Mouse (Mus musculus) gastrocnemius, adult 18-20 months (tissue): ENCODE measurements around the gene Mtf2. TPM values are rescaled to one million over a fixed set of nuclear protein-coding genes. Genes with fewer than 3 reads are reported as not detected.
"Not testable (repeated sequence)": the region's sequence is repeated elsewhere in the genome, so short reads cannot be mapped to it uniquely, and the experiment has no call there.

Experiments used
- DNase-seq: peaks from one replicate; pipeline ENCODE4 v3.0.0; 2021; ENCODE audit warnings: low spot score
- long read RNA-seq, 2 experiments: library from polyadenylated mRNA; stranded (forward); transcript quantifications; one replicate each; pipeline ENCODE4 v2.0.0; 2021
- total RNA-seq, 2 experiments: library from RNA; stranded (reverse); gene quantifications; 2 replicates each; pipeline ENCODE4 v1.2.3; 2021

Gene Mtf2
- total RNA-seq: 10 to 100 TPM; 11.7 to 13.0 TPM
- long read RNA-seq, experiment 1, full-length matches to known transcripts: 4 of 11 reads
- long read RNA-seq, experiment 1, partial matches to known transcripts: 0 of 11 reads
- long read RNA-seq, experiment 1, other reads (novel, unspliced or antisense): 7 of 11 reads
- long read RNA-seq, experiment 2, partial matches to known transcripts: 0 of 12 reads
- long read RNA-seq, experiment 2, other reads (novel, unspliced or antisense): 12 of 12 reads

DNA sequence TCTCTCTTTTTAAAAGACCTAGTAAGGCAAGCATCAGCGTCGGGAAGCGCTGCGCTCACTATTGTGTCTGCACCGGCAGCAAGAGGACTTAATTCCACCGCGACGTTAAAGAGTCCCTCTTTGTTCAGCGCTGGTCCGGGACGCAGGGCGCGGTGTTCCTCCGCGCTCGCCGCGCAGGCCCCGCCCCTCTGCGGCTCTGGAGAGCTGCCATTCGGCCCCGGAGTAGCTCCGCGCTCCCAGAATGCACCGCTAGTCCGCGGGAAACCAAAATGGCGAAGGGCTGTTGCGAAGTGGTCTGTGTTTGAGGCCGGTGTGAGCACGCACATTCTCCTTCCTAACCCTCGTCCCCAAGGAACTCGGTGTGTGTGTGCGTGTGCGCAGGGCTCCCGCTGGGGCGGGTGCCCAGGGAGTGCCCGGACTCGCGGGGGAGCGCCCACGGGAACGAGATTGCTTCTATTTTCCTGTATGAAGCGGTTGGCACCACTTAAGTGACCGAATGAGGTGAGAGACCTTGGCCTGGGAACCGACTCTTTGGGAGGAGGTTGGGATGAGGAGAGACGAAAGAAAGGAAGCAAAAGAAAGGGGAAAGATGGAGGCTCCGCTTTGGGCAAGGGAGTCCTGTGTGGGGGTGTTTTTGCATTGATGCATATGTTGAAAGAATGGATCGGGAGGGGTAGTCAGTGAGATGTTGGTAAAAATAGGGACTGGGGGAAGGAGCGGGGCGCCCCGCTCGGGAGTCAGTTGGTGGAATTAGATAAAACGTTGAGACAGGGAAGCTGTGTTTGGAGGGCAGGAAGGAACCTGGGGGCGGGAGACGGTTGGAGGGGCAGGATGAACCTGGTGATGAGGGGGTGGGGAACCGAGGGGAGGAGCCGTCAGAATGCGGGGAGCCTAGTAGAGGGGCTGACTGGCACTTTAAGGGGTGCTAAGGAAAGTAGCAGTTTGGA lies at the start of gene Mtf2:
TSS of gene Mtf2 (plus strand) at position 210 of the 947 bp plus-strand sequence.
- DNase-seq: peak; percentile 94

DNA sequence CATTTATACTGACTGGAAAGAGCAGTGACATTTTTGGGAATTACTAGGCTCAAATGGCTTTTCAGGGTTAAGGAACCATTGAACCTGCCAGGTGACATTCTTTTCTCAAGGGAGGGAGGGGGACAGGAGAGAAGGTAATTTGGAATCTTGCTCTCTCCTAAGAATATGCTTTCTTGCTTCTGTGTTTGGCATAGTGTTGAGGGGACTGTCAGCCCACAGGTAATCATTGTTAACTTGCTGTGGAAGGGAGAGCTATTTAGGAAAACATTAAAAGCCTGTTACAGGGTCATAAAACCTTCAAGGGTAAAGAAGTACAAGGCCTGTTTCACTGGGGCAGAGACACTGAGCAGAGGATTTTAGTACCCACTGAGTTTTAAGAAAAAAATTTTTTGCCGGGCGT lies 48.2 kb upstream of the Mtf2 start:
- DNase-seq: no peak

DNA sequence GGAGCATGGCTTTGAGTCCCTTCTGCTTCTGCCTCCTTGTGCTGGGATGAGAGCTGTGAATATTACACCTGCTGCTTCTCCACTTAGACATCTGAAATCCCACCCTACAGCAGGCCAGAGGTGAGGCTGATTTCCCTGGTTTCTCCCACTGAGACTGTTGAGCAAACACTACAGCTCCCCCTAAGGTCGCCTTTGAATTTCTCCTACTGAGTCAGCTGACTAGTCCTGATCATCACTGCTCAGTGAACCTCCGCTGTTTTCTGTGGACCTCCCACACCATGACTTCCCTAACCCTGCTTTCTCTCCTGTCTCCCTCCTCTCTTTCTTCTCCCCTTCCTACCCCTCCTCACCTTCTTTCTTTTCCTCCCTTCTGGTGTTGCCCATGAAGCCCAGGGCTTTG lies 46.1 kb upstream of the Mtf2 start:
- no peak for DNase-seq

DNA sequence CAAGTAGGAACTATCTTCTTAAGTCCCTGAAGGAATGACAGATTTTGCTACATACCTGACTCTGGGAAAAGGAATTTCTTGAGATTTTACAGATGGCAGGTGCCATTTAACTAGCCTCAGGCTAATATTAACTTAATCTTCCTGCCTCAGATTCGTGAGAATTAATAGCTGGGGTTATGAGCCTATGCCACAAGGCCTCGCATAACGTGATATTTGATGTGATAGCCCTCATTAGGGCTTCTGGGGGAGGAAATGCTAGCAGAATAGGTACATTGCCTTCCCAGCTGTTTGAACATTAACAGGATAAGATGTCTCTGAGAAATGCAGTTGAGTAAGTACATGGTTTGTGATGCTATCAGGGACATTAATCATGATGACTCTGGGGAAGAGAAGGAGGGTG lies 44.1 kb upstream of the Mtf2 start:
- DNase-seq: no peak

DNA sequence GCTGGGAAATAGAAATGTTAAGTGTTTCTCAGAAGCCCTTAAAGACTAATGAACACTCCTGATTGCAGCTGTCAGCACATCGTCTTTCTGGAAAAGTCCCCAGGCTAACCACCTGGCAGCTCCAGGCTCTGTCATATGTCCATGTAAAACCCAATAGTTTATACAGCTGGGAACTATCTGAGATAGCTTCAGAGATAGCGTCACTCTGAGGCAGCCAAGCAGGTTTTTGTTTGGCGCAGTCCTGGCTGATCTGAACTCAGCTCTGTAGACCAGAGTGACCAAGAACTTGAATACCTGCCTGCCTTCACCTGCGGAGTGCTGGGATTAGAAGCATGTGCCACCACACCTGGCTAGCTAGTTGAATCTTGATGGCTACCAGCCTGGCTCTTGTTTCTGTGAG lies 37.2 kb upstream of the Mtf2 start:
- no peak for DNase-seq

DNA sequence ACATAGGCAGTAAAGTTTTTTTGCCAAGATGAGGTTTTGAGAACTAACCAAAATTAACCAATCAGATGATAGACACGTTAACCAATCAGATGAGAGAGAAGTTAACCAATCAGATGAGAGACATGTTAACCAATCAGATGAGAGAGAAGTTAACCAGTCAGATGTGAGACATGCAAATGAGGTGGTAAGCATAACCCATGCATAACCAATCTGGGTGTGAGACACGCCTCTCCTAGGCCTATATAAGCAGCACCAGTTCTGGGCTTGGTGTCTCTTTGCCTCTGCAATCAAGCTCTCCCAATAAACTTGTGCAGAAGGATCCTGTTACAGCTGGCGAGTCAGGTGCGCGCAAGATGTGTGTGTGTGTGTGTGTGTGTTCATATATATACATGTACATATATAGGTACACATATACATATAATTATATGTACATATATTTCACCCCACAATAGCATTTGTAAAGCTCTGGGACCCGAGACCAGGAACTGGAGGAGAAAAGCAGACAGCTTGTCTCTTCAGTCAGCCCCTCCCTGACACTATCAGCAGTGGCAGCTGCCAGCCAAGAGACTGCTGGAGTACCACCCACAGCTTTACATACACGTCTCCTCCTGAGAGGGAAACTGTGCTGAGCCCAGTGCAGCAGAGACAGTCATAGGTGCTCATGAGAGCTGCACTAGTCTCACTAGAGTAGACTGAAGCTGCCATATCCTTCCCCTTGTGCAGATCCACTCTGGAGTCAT lies 36.5 kb upstream of the Mtf2 start:
- not testable (repeated sequence) for DNase-seq

DNA sequence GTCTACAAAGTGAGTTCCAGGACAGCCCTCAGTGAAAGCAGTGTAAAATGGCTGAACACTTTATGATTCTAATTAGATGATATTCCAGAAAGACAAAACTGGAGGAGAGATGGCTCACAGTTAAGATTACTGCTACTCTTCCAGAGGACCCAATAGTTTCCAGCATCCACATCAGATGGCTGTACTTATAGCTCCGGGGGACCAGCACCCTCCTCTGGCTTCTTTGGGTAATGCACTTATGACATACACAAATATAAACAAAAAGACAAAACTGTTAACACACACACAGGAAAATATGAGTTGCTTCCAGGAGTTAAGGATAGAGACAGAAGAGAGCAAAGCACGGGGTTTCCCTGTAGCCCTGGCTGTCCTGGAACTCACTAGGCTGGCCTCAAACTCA lies 35.5 kb upstream of the Mtf2 start:
- DNase-seq: peak; percentile 12

DNA sequence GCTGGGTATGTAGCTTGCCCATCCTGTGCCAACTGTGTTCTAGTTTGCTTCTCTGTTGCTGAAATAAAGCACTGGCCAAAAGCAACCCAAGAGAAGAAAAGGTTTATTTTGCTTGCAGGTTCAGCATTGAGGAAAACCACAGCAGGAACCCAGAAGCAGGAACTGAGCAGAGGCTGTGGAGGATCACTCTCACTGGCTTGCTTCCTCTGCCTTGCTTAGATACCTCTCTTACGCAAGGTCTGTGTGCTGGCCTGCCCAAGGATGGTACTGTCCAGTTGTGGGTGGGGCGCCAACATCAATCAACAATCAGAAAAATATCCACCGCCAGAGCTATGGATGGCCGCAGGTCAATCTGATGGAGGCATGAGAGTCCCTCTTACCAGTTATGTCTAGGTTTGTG lies 34.2 kb upstream of the Mtf2 start:
- no peak for DNase-seq

DNA sequence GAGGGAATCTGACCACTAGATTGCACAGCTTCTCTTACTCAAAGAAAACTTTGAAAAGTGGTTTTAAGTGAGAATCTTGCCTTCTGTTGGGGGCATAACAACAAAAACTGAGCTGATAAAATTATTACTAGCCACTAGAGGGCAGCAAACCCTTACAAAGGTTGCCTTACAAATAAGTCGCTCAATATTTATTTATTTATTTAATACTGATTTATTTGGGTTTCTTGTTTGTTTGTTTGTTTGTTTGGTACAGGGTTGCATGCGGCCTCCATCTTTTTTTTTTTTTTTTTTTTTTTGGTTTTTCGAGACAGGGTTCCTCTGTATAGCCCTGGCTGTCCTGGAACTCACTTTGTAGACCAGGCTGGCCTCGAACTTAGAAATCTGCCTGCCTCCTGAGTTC lies 31.3 kb upstream of the Mtf2 start:
- DNase-seq: peak; percentile 47

DNA sequence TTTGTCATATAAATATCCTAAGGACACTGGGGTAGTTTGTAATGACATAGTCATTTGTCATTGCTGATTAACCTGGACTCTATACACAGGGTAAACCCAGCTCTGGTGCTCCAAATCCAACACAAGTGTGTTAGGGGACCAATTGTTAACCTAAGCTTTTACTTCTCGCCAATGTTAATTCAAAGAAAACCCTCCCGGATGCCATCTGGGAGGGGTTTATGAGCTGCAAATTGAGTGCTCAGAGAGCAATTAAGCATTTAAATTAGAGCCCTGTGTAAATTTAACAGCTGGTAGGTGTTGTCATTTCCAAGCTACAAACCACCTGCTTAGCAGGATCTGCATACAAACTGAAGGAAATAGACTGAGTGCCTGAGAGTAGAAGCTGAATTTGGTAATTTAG lies 30.0 kb upstream of the Mtf2 start:
- no peak for DNase-seq

DNA sequence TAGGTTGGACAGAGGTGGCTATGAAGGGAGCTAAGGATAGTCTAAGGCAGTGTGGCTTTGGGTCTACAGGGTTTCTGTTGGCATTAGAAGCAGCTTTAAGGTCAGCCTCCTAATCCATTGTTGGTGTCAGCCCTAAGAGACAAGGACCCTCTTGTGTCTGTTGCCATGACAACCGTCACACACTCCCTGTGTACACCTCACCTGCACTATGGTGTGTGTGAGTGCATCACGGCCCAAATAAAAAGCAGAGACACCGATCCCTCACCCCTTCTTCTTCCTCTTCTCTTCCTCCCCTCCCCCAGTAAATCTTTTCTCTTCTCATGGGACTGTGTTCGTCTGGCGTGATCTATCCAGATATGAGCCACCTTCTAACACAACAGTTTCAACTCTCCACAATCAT lies 23.4 kb upstream of the Mtf2 start:
- no peak for DNase-seq

DNA sequence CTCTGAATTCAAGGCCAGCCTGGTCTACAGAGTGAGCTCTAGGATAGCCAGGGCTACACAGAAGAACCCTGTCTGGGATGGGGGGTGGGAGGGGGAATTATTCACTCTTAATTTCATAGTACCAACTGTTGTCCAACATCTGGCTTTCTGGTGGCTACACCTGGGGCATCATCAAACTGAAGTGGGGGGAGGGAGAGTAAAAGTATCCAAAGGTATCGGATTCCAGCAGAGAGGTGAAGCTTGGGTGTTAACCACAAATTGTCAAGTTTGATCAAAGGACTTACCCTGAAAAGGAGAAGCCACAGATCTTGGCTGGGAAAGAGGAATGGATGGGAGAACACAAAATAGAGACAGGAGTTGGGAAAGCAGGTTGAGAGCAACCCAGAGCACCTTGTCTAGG lies 21.6 kb upstream of the Mtf2 start:
- DNase-seq: no peak

DNA sequence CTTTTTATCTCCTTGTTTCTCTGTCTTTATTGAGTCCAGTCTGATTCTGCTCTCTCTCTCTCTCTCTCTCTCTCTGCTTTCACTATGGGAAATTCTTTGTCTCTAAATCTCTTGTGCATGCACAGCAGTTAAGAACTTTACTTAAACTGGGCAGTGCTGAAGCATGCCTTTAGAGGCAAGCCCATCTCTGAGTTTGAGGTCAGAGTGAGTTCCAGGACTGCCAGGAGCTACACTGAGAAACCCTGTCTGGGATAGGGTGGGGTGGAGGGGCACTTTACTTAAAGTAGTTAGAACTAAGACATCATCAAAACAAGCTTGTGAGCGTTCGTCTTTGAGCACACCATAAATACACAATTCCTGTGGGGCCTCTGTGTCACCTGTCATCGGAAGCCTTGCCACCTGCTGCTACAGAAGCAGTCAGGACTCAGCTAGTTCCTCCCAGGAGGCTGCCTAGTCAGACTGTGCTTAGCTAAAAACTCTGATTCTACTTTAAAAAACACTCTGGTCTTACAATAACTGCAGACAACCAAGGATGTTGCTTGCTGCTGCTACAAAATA lies 15.7 kb upstream of the Mtf2 start:
- no peak for DNase-seq

DNA sequence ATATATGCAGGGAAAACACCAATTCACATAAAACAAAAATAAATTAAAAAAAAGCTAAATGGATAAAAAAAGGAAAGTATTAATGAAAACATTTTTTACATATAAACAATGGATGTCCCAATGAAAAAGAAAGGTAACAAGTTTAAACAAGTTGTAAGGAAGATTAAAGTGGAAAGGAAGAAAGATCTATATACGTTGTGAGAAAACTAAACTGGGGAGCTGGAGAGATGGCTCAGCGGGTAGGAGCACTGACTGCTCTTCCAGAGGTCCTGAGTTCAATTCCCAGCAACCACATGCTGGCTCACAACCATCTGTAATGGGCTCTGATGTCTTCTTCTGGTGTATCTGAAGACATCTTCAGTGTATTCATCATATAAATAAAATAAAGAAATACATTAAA lies 14.4 kb upstream of the Mtf2 start:
- no peak for DNase-seq

DNA sequence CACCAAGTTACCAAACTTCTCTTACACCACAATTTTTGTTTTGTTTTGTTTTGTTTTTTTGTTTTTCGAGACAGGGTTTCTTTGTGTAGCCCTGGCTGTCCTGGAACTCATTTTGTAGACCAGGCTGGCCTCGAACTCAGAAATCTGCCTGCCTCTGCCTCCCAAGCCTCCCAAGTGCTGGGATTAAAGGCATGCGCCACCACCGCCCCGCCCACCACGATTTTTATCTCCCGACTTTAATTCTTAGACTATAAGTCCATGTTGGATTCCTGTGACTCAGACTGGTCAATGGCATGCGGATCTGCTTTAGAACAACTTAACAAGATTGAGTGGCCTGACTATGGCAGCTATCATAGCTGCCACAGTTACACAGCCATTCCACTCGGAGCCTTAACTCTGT lies 13.7 kb upstream of the Mtf2 start:
- not testable (repeated sequence) for DNase-seq

DNA sequence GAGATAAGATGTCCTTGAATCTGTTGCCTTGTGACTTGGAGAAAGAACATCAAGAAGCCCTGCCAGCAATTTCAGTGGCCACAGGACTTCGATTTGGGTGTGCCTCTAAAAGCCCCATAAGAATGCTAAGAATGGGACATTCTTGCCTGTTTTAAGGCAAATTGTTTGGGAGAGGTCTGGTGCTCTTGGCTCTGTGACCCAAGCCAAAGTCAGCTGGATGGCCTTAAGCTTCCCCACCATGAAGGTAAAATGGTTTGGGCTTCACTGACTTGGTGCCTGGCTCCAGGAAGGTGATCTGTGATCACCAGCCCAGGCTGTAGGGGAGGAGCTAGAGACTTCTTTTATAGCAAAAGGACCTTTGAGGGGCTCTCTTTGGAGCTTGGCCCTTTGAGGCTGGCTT lies 13.3 kb upstream of the Mtf2 start:
- no peak for DNase-seq

DNA sequence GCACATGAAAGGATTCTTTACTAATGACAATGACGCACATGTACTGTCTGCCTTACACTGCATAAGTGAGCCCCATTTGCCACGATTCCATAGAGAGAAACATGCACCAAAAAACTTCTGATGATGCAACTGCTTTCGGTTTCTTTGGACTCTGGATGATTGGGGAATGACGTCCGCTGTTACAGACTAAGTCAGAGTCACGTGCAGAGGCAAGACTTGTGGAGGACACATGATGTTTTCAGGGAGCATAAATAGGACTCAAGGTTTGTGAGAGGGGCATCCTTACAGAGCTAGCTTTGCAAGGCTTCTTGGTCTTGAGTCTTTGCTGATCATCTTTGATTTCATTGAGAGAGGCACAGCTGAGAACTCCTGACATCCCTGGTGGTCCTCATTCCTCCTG lies 11.9 kb upstream of the Mtf2 start:
- DNase-seq: no peak

DNA sequence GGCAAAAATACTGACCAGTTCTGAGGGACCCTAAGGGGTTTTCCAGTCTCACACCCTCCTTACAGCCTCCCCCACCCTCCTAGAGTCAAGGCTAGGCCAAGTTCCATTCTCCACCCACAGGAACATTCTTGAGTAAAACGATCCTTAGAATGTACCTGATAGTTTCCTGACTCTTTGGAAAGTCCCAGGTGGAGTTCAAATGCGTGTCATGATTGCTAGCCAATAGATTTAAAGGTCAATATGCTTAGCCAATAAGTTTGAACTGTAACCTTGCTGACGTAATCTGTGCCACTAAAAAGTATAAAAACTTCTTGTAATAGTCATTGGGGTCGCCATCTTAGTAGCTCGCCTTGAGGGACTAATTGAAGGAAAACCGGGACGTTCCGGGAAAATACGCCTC lies 5.1 kb upstream of the Mtf2 start:
- no peak for DNase-seq

DNA sequence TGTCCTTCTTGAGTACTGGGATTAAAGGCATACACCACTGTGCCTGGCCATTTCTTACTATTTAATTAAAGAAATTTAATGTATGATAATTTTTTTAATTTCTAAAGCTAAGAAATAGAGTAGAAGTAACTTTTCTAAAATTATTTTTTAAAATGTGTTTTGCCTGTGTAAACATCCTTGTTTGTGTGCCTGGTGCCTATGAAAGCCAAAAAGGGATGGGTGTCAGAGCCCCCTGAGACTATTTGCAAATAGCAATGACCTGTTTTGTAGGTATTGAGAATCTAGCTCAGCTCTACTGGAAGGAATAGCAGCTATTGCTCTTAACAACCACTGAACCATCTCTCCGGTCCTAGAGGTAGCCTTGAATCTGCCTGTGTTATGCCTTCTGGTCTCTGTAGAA lies 6.8 kb downstream of the Mtf2 start:
- DNase-seq: no peak

DNA sequence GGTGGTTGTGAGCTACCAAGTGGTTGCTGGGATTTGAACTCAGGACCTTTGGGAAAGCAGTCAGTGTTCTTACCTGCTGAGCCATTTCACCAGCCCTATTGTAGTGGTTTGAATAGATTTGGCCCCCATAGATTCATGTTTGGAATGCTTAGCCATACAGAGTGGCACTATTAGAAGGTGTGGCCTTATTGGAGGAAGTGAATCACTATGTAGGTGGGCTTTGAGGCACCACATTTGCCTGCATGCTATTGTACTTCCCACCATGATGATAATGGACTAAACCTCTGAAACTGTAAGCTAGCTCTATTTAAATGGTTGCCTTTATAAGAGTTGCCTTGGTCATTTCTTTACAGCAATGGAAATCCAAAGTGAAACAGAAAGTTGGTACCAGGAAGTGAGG lies 10.8 kb downstream of the Mtf2 start:
- no peak for DNase-seq

DNA sequence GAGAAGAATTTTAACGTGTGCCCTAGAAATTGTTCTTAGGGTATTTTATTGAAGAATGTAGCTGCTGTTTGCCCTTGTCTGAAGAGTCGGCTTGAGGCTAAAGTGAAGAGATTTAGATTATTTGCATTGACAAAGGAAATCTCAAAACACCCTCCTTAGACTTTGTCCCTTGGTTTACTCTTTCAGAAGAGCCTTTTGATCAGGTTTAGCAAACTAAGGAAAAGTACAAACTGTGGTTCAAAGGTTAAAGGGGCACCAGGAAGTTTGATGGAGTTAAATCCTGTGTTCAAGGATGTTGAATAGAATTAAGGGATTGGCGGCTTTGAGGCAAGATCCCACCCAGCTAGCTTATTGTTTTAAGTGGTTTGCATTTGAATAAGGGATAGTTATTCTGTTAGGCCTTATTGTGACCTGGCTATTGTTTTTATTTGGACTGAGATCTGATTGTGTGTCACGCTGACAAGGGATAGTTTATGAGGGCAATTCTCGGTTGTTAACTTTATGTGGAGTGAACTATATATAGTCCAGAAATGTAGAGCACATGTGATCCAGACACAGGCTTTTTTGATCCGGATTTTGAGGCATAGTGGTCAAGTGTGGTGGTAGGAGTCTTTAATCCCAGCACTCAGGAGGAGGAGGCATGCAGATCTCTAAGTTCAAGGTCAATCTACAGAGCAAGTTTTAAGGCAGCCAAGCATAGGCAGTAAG lies 11.5 kb downstream of the Mtf2 start:
- DNase-seq: no peak
